17 mouse cellular contexts compared by ENCODE assay signal in the genomic region with DNA sequence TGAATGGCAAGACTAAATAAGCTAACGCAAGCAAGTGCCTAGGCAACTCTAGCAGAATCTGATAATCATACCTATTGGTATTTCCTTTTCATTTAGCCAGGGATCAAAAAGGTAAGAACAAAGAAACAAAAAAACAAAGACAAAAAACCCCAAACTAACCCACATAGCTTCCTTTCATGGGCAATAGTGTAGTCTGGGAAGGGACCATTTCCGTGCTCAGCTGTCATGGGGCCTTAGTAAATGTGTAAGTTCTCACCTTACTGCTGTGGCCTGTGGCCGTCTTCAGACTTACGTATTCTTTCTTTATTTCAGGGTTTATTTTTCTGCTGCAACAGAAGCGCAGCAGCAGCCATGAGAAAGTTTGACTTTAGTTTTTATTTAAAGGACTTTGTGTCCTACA.
"Had no signal": no experiment of that assay in that cellular context is flagged by ENCODE, and none has a peak within 500 bp of the region (broad histone marks: within the 10 kb centered on the region; RNA-seq: fewer than 3 reads in every experiment).

No protein-coding gene starts in this region.

- H3K36me3 ChIP-seq: limb, embryonic 15.5 days; liver, embryonic 12.5 days; lung, embryonic 15.5 days; midbrain, embryonic 13.5 days; neural tube, embryonic 13.5 days had no signal

- H3K27ac ChIP-seq: limb, embryonic 15.5 days; liver, embryonic 12.5 days; lung, embryonic 15.5 days; macrophage; midbrain, embryonic 13.5 days; neural tube, embryonic 13.5 days had no signal

- H3K4me2 ChIP-seq: limb, embryonic 15.5 days; liver, embryonic 12.5 days; lung, embryonic 15.5 days; midbrain, embryonic 13.5 days; neural tube, embryonic 13.5 days had no signal

- H3K27me3 ChIP-seq: limb, embryonic 15.5 days; liver, embryonic 12.5 days; lung, embryonic 15.5 days; midbrain, embryonic 13.5 days; neural tube, embryonic 13.5 days had no signal

- H3K4me1 ChIP-seq: limb, embryonic 15.5 days; liver, embryonic 12.5 days; lung, embryonic 15.5 days; midbrain, embryonic 13.5 days had no signal

- DNase-seq: kidney, adult 18-20 months; kidney, postnatal 10 days; kidney, postnatal 4 days; layer of hippocampus, postnatal 36 days; lung, postnatal 14 days; retina, postnatal 1 day; right cerebral cortex, postnatal 4 days; spleen, adult 18-20 months; thymus, adult 18-20 months; thymus, postnatal 25 days had no signal

- ATAC-seq: liver, embryonic 12.5 days; midbrain, embryonic 13.5 days had no signal

- H3K9me3 ChIP-seq: limb, embryonic 15.5 days; liver, embryonic 12.5 days; lung, embryonic 15.5 days; midbrain, embryonic 13.5 days; neural tube, embryonic 13.5 days had no signal

- H3K9ac ChIP-seq: limb, embryonic 15.5 days; liver, embryonic 12.5 days; lung, embryonic 15.5 days; midbrain, embryonic 13.5 days; neural tube, embryonic 13.5 days had no signal

- H3K4me3 ChIP-seq: limb, embryonic 15.5 days; liver, embryonic 12.5 days; lung, embryonic 15.5 days; midbrain, embryonic 13.5 days; myocyte; neural tube, embryonic 13.5 days had no signal
